Mouse (Mus musculus): ENCODE measurements around the gene Pakap.

Gene Pakap

DNA sequence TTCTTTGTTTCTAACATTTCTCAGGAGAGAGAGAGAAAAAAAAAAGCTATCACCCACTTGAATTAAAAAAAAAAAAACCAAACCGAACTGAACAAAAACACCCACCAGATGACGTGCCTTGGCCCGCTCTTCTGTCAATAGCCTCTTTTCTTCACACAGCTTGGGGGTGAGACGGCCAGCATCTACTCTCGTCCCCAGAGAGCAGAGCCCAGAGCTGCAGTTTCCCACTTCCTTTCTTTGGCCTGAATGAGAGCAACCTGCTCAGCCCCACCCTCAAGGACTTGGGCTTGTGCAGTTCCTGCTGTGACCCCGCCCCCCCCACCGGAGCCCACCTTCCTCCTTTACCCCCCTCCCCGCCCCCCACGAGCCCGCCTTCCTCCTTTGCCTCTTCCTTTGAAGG, 299.5 kb downstream of the Pakap start:
- no peak for DNase-seq (ENCODE audit: low spot score in 2 of 2)

DNA sequence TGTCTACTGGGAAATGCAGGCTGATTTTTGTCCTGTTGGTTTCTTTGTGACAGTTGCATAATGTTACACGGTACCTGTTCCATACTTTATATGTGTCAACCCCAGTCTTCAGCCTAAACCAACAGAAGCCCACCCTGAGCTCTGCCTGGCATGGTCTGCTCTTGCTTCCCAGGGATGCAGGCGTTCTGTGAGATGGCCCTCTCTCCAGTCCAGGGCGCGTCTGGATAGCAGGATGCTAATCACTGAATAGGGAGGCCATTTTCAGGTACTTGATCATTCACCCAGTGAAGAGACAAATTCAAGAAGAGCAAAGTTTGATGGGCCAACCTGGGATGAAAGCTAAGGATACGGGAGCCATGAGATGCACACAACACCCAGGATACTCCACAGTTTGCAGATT, 311.2 kb downstream of the Pakap start:
- no peak for DNase-seq (ENCODE audit: low spot score in 2 of 2)

DNA sequence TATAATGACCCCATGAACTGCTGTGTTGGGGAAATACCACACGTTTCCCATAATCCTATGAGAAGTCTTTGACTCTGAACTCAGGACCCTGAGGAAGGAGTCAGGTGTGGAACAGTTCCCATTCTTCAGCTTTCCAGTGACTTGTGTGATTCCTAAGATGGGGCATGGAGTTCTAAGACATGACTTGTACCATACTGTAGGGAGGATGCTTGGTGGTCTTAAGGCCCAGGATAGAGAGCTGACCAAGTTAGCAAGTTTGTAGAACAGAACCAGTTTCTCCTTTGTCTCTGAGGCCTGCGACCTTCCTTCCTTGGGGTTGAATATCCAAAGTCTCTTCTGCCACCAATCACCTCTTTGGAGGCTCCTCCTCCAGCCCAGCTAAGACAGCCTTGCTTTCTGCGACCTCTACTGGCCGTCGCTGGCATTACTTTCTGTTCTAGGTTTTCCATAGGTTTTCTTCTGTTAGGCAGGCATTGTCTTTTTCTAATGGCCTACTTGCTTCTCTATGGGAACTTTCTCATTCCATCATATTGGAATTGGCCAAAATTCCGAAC, 311.9 kb downstream of the Pakap start:
- peak; percentile 58 to 86 for DNase-seq (ENCODE audit: low spot score in 2 of 2)

DNA sequence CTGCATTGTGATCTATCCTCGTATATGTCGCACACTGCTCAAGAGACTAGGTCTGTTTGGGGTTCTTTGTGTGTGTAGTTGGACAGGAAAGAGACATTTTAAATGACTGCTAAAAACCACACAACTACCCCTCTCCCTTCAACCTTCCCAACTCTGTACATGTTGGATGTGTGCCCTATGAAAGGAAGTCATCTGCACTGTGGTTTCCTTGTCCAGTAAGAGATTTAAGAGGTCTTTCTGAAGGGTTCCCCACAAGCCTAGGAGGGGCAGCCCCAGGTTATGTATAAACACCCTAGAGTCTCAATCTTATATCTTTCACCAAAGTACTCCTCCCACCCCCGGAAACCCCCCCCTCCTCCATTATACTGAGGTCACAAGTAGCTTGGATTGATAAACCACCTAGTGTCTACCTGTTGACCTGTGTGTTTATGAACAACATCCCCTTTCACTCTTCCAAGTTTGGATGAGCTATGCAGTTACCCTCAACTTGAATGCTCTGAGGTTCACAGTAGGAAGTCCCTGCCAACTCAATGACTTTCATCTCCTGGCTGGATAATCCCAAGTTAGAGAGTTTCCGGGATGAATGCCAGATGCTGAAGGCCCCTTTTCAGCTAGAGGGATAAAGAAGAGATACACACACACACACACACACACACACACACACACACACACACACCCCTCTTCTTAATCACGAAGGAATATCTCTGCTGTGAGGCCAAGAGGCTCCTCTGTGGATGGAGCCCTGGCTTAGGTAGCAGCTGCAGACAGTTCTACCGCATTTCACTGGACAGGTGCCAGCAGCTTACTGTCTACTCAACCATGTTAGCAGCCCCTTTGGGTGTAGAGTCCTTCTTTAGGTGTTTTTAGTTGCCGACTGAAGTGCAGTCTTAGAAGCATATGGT, 315.8 kb downstream of the Pakap start:
- no peak for DNase-seq (ENCODE audit: low spot score in 2 of 2)

DNA sequence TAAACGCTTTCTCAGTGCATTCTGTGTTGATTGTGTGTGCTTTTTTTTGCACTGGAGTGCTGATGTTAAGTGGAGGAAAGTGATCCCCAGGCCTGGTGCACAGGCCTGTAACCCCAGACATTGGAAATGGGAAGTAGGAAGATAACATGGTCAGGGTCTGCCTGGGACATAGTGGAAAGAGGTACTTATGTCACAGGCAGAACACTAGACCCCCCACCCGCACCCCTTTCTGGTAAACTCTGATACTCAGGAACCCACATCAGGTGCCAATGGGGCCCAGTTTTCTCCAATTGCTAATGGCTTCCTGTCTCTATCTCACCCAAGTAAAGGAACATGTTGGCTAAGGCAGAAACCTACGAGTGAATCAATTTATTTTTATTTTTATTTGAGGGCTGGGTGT, 316.5 kb downstream of the Pakap start:
- DNase-seq (ENCODE audit: low spot score in 2 of 2) = no peak

DNA sequence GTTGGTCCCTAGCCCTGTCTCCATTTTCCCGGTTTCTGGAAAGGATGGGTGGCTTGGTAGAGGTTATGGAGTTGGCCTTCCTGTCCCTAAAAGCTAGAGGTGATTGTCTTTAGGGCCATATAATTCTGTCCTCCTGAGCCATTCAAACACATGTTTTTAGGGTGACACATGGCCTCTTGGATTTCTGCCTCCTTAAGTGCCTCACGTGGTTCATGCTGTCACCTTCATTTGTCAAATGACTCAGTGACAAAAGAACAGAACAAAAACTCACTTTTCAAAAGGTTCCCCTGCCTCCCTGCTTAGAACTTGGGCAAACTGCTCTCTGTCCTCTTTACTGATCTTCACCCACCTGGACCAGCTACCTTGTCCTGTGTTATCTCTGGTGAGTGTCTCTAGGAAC, 317.2 kb downstream of the Pakap start:
- no peak for DNase-seq (ENCODE audit: low spot score in 2 of 2)

DNA sequence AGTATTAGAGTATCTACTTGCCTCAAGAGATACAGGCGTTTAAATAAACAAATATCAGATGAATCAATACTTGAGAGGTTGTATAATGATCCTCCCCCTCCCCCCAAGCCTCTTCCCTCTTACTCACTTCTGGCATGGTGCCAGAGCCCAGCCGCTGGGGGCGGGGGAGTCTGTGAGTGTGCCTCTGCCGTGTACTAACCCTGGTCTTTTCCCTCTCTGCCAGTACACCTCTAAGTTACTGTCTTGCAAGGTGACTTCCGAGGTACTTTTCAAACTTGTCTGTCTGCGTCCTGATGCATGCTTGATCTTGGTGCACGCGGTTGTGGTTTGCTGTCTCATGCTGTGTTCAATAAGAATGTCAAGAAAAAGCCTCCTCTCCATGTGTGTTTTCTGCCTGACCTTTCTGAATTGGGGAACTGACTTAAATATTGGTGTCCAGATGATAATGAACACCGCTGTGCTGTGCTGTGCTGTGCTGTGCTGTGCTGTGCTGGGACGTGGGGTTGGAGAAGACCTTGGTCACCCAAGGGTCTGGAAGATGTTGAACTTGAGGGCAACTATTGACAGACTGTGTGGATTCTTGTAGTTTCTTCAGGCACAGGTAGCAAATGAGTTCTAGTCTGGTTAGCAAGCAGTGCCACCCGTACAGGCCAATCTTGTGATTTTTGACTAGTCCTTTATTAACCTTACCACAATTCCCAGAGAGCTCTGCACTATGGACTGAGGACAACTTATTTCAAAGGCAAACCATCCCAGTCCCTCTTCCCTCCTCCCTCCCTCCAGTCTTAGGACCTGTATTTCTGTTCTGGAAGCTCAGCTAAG, 318.3 kb downstream of the Pakap start:
- DNase-seq (ENCODE audit: low spot score in 2 of 2) = no peak

DNA sequence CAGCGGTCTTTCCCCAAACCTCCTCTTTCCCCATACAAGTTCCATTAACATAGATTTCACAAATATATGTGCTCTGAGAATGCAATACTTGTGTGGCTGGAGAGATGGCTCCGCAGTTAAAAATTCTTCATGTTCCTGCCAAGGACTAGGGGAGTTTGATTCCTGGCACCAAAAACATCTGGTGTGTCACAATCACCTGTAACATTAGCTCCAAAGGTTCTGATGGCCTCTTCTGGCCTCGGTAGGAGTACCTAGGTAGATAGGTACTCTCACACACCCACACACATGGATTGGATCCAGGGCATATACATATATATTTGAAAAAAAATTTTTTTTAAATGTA, 318.9 kb downstream of the Pakap start:
- DNase-seq (ENCODE audit: low spot score in 2 of 2) = no peak

DNA sequence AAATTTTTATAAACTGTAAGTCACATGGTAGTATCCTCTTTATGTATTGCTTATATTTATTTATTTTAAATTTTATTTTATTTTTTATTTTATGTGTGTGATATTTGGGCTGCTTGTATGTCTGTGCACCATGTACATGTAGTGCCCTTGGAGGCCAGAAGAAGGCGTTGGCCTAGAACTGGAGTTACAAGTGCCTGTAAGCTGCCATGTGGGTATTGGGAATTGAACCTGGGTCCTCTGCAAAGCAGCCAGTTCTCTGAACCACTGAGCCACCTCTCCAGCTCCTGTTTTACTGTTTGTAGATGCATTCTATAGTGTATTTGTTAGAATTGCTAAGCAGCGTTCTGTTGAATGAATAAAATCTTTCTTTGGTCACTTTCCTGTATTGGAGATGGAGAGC, 320.3 kb downstream of the Pakap start:
- DNase-seq (ENCODE audit: low spot score in 2 of 2) = no peak

DNA sequence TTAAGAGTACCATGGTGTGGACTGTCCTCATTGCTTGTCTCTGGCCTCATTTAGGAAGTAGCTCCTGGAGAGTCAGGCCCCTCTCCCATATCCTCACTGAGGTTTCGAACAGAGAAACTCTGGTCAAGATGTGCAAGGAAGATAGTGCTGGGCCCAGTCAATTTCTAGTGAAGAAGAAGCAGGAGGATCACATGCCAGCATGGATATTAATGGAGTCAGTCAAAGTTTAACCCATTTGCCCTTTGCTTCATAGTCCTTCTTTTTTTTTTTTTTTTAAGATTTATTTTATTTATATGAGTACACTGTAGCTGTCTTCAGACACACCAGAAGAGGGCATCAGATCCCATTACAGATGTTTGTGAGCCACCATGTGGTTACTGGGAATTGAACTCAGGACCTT, 321.0 kb downstream of the Pakap start:
- DNase-seq (ENCODE audit: low spot score in 2 of 2) = peak in 1 of 2 experiments; percentile 3

DNA sequence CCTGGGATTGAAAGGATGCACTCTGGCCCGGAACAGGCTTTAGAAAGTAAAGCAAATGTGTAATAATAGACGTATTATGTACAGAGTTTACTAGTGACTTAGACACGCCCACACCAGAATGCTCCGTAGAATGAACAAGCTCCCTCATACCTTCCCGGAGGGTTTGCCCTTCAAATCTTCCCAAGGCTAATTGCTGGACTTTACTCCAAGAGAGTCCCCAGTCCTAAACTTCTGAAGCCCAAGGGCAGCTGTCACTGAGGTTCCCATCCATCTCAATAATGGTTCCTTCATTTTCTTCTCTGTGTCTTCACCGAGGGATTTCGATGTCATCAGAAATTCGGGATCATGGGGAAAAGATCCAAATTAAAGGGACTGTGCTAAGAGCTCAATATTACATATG, 321.8 kb downstream of the Pakap start:
- DNase-seq (ENCODE audit: low spot score in 2 of 2) = peak in 1 of 2 experiments; percentile 26

DNA sequence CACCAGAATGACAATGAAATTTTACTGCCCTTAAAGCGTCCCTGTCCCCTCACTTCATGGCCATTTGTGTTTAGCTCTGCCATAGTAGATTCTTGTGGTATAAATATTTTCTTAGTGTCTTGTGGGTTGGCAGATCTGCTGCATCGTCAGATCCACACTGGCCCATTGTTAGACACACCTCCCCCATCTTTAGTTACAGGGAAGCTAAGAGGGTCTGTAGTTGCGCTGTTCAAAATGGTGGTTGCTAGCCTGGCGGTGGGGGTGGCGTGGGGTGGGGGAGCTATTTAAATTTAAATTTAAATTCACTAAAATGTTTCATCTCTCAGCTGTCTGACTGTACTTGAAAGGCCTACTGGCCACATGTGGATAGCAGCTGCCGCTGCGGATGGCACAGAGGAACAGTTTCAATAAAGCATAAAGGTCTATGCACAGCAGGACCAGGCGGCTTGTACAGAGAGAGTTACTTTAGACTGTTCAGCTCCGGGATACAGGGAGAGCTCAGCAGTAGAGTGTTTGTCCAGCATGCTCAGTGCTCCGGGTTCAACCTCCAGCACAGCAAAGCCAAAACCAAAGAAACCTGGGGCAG, 324.1 kb downstream of the Pakap start:
- no peak for DNase-seq (ENCODE audit: low spot score in 2 of 2)

DNA sequence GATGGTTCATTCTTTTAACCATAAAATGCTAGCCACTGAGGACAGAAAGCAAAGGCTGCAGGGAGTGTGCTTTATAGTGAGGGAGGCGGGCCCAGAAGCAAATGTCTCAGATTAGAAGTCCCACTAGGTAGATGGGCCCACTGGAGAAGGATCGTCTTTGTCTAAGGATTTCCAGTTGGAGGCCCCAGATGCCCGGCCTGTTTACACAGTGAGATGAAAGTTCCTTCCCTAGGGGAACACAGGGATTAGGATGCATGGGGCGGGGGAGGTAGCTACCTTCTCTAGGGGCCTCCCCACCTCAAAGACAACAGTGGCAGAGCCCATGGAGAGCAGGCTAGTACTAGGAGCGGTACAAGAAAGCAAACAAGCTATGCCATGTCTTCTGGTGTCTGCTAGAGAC, 327.2 kb downstream of the Pakap start:
- no peak for DNase-seq (ENCODE audit: low spot score in 2 of 2)

DNA sequence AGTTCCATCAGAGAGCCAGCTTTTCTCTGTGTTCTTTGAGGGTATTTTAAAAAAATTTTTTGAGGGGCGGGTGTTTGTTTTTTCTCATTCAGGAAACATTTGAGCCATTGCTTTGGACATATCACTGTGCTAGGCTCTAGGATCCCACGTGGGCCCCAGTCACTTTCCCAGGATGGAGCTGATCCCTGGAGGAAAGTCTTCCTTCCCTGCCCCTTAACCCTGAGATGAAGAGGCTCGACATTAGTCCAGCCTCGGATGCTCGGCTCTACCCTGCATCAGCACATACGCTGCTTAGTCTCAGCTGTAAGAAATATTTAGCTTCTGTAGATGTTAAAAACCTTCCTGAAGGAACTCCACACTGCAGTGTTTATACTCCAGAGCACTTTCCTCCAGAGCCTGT, 327.9 kb downstream of the Pakap start:
- DNase-seq (ENCODE audit: low spot score in 2 of 2) = no peak

DNA sequence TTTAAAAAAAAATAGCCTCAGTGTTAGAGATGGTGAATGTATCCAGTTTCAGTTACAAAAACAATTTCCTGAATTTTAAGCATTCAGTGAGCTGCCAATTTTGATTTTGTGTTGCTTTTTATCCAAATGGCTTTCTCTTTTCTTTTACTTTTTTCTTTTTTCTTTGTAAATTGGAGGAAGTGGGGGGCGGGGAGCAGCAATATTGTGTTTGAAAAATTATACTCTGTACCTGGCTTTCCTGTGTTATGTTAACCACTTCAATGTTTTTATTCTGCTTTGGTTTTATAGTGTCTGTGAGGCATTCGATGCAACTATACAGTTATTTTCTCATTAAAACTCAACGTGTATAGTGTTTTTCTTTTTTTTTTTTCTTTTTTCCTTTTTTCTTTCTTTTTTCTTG, 328.7 kb downstream of the Pakap start:
- DNase-seq (ENCODE audit: low spot score in 2 of 2) = no peak

DNA sequence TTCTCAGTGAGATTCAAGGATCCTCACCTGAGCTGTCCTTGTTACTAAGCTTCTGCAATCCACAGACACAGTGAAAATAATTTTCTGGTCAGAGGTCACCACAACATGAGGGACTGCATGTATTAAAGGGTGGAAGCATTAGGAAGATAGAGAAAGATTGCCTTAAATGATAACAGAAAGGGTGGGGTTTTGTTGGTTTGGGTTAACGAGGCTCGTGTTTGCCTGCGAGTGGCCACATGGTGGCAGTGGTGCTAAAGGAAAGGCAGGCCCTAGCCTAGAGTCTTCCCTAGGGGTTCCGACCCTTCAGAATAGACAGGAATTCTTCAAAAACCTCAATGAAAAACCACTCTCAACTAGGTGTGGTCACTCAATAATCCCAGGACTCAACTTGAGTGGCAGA, 333.2 kb downstream of the Pakap start:
- DNase-seq (ENCODE audit: low spot score in 2 of 2) = no peak

DNA sequence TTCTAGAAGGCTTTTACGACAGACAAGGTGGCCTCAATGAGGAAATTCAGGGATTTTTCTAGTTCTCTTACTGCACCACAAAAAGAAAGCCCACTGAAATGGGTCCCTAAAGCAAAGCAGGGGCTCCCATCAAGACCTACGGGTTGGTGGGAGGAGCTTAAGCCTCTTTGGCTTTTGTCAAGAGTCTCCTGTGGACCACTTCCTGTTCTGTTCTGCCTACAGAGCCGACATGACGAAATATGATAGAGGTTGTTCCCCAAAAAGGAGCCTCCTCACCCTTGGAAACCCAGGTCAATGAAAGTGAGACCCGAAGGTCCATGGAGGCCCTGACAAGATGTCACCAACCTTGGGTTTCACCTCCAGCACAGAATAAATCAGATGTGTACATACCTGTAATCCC, 334.6 kb downstream of the Pakap start:
- DNase-seq (ENCODE audit: low spot score in 2 of 2) = no peak

DNA sequence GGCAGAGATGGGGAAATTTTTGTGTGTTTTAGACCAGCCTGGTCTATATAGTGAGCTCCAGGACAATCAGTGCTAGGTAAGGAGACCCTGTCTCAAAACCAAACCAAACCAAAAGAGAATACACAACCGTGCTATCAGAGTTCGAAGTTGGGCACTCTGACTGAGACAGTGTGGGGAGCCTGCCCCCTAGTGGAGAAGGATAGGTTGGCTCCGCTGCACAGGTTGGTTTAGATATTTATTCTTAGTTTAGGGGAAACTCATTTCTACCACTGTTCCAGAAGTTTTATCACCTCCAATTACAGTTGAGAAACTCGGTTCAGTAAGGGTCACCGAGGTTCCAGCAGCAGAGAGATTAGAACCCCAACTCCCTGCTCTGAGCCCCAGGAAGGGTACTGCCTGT, 336.2 kb downstream of the Pakap start:
- DNase-seq (ENCODE audit: low spot score in 2 of 2) = peak in 1 of 2 experiments; percentile 71

DNA sequence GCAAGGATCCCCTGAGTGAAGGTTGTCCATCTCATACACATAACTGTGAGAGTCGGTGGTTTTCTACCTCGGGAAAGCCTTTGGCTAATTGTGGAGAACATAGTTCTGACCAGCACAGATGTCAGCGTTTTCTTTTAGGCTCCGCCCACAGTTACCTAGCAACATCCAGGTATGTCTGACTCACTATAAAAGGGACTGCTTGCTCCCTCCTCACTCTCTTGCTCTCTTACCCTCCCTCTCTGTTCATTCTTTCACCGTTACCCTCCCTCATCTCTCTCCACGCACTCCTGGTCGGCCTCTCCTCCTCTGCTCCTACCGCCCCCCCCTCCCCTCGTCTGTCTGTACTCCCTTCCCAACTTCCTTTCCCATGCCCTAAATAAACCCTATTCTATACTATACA, 336.7 kb downstream of the Pakap start:
- no peak for DNase-seq (ENCODE audit: low spot score in 2 of 2)

DNA sequence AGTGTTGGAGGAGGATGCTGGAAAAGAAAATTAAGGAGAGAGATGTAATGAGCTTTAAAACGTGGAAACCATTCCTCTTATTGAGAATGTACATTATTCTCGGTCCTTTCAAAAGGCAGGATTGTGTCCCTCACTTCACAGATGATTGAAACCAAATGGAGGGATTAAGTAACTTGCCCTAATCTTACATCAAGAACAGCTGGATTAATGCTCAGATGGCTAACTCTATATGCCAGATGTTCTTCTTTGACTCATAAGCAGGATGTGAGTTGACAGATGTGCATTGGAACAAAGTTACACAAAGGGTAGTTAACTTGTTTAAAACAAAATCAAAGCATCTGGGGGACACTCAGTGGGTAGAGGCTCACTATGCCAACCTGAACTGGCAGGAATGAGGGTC, 338.7 kb downstream of the Pakap start:
- no peak for DNase-seq (ENCODE audit: low spot score in 2 of 2)

DNA sequence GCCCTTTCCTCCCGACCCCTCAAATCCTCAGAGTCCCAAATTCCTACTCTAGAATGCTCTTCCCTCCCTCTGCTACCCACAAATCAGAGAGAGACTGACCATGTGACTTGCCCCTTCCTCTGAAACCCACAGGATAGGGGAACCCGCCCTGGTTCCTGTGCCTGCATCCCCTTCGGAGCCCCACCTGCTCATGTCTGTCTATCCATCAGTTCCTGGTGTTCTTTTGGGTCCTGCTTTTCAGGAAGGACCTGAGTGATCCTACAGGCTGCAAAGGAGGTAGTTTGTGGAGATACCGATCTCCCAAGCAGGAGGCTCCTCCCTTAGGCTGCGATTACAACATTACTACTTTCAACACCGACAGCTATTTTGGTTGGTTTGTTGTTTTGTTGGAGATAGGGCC, 340.9 kb downstream of the Pakap start:
- no peak for DNase-seq (ENCODE audit: low spot score in 2 of 2)

DNA sequence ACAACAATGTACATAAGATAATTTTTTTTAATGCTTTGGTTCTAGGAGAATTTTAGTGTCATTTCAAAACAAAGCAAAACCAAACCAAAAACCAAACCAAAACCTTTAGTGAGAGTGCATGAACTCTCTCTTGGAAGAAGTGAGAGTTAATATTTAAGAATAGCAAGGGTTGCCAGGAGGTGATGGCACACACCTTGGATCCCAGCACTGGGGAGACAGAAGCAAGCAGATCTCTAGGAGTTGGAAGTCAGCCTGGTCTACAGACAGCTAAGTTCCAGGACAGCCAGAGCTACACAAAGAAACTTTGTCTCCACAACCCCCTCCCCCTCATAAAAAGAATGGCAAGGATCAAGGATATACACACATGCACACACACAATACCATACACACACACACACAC, 345.0 kb downstream of the Pakap start:
- no peak for DNase-seq (ENCODE audit: low spot score in 2 of 2)

Data from urinary bladder, postnatal 4 days (tissue).